22 mouse cellular contexts compared by ENCODE assay signal in genomic region chr1:21298114-21298513, GRCm38 (mm10). TPM values are rescaled to one million over a fixed set of nuclear protein-coding genes. Genes with fewer than 3 reads are reported as not detected.
DNase-seq lines count a peak whose midpoint lies in the region; ATAC-seq and TF ChIP-seq lines count a peak whose summit lies in the region.
"Had no signal": no experiment of that assay in that cellular context is flagged by ENCODE, and none has a peak within 500 bp of the region (broad histone marks: within the 10 kb centered on the region; RNA-seq: fewer than 3 reads in every experiment).

No protein-coding gene starts in this region.

- H3K9me3 ChIP-seq in lung, embryonic 15.5 days = no peaks in the 10 kb centered on the region
- H3K9me3 ChIP-seq: embryonic facial prominence, embryonic 13.5 days; forebrain, embryonic 12.5 days; G1E; heart, embryonic 10.5 days; heart, embryonic 15.5 days; hindbrain, embryonic 10.5 days had no signal

- no peak overlapping the region for H3K9ac ChIP-seq in lung, embryonic 15.5 days
- H3K9ac ChIP-seq: embryonic facial prominence, embryonic 13.5 days; forebrain, embryonic 12.5 days; forebrain, postnatal 0 days; heart, embryonic 15.5 days; hindbrain, embryonic 14.5 days had no signal

- no peaks in the 10 kb centered on the region for H3K4me1 ChIP-seq in lung, adult 2 months (ENCODE audit: control insufficient read depth, insufficient read depth, low read length)
- no peaks in the 10 kb centered on the region for H3K4me1 ChIP-seq in lung, embryonic 15.5 days
- H3K4me1 ChIP-seq: embryonic facial prominence, embryonic 13.5 days; forebrain, embryonic 12.5 days; heart, embryonic 10.5 days; heart, embryonic 15.5 days; hindbrain, embryonic 10.5 days had no signal

- H3K4me2 ChIP-seq in lung, embryonic 15.5 days = no peak overlapping the region
- H3K4me2 ChIP-seq: embryonic facial prominence, embryonic 13.5 days; forebrain, embryonic 12.5 days; heart, embryonic 15.5 days; hindbrain, embryonic 14.5 days had no signal

- WGBS in lung, adult 2 months = 86% methylated on average over 4 of the region's 4 CpGs
- 96% methylated on average over 4 of the region's 4 CpGs for WGBS in lung, embryonic 15.5 days

- ATAC-seq in lung, embryonic 15.5 days (ENCODE audit: borderline replicate concordance, extremely low read depth, low FRiP score, low TSS enrichment) = peak; percentile 35; the same call in 1 of the 2 replicates
- ATAC-seq: forebrain, postnatal 0 days had no signal

- no peak for TF ChIP-seq POLR2A in lung, adult 2 months (IDR thresholded peaks at IDR 0.05; ENCODE audit: borderline replicate concordance, extremely low read depth, low read depth, low read length)

- no peaks in the 10 kb centered on the region for H3K36me3 ChIP-seq in lung, embryonic 15.5 days
- H3K36me3 ChIP-seq: embryonic facial prominence, embryonic 13.5 days; forebrain, embryonic 12.5 days; G1E; heart, embryonic 10.5 days; heart, embryonic 15.5 days; hindbrain, embryonic 10.5 days had no signal

- no peak for DNase-seq in lung, adult 2 months
- no peak for DNase-seq in lung, postnatal 4 days
- DNase-seq in lung, postnatal 25 days (ENCODE audit: low spot score) = peak; percentile 31
- no peak for DNase-seq in layer of hippocampus, postnatal 14 days (ENCODE audit: low spot score in 2 of 2)
- no peak for DNase-seq in gastrocnemius, postnatal 10 days
- DNase-seq: adrenal gland, adult 8-10 months; cerebellum, adult 18-20 months; cerebellum, adult 9-11 months; cerebellum, postnatal 36 days; forebrain, postnatal 0 days; gastrocnemius, postnatal 25 days; heart, postnatal 14 days had no signal

- no peak overlapping the region for H3K27ac ChIP-seq in lung, embryonic 15.5 days
- H3K27ac ChIP-seq: embryonic facial prominence, embryonic 13.5 days; forebrain, embryonic 12.5 days; heart, embryonic 10.5 days; heart, embryonic 15.5 days; hindbrain, embryonic 10.5 days; hindbrain, embryonic 14.5 days had no signal

- TF ChIP-seq CTCF in lung, adult 2 months (IDR thresholded peaks at IDR 0.05; ENCODE audit: insufficient read depth, low read length) = no peak

- H3K27me3 ChIP-seq in lung, embryonic 15.5 days = no peaks in the 10 kb centered on the region
- H3K27me3 ChIP-seq: embryonic facial prominence, embryonic 13.5 days; forebrain, embryonic 12.5 days; heart, embryonic 15.5 days had no signal

- H3K4me3 ChIP-seq in lung, adult 2 months (replicated peaks; ENCODE audit: extremely low read depth, low read depth, low read length) = peak overlapping the region; percentile 62
- H3K4me3 ChIP-seq in lung, embryonic 15.5 days = no peak overlapping the region
- H3K4me3 ChIP-seq: embryonic facial prominence, embryonic 13.5 days; forebrain, embryonic 12.5 days; heart, embryonic 10.5 days; heart, embryonic 15.5 days; hindbrain, embryonic 10.5 days had no signal

RNA-seq across cellular contexts. Expression of gene Khdc1a, which starts 51.3 kb away (rescaled TPM):
- 0.06 TPM in 1 of 2 replicates, not detected in the other for polyA plus RNA-seq in lung, adult 2 months (2012; rRNA removed)
- polyA plus RNA-seq in lung, embryonic 15.5 days (2015; fragmentation: Nextera tagmentation; extraction: Ambion mirVana) = 0.08 and 0.21 TPM in 2 replicates
- total RNA-seq in layer of hippocampus, postnatal 14 days (2021) = not detected
- total RNA-seq in gastrocnemius, postnatal 10 days (2021) = not detected
- total RNA-seq: adrenal gland, adult 8-10 months; forebrain, postnatal 0 days; gastrocnemius, adult 18-20 months; gastrocnemius, postnatal 25 days; granulocyte monocyte progenitor cell, adult 5-6 weeks; heart, postnatal 14 days had no signal
- polyA plus RNA-seq: embryonic facial prominence, embryonic 13.5 days; forebrain, embryonic 12.5 days; forebrain, postnatal 0 days; G1E; heart, embryonic 10.5 days; hindbrain, embryonic 10.5 days; hindbrain, embryonic 14.5 days had no signal

RNA-seq across cellular contexts. Expression of gene Gsta3, which starts 57.7 kb away (rescaled TPM):
- polyA plus RNA-seq in lung, adult 2 months (2012; rRNA removed) = 41.7 and 70.6 TPM in 2 replicates
- 2.5 and 2.8 TPM in 2 replicates for polyA plus RNA-seq in lung, embryonic 15.5 days (2015; fragmentation: Nextera tagmentation; extraction: Ambion mirVana)
- 1 to 10 TPM in 1 of 2 experiments, under 1 TPM in 1; 0.53 to 1.6 TPM for total RNA-seq in layer of hippocampus, postnatal 14 days (2021)
- total RNA-seq in gastrocnemius, postnatal 10 days (2021) = under 1 TPM in 1 of 2 experiments, not detected in 1; 0.61 TPM
- total RNA-seq: forebrain, postnatal 0 days had no signal
- polyA plus RNA-seq: G1E had no signal
